Mouse (Mus musculus): ENCODE results near the gene Zc3h15. TPM values are rescaled to one million over a fixed set of nuclear protein-coding genes. Genes with fewer than 3 reads are reported as not detected.
"Not testable (repeated sequence)": the region's sequence is repeated elsewhere in the genome, so short reads cannot be mapped to it uniquely, and the experiment has no call there.

The Zc3h15 gene
- polyA plus RNA-seq, 1 experiment from 2014 or later: 164 TPM

GRCm38 (mm10) chr2:83652606-83653005, 8.4 kb downstream of the Zc3h15 start:
- Histone ChIP-seq H3K4me2 (no peak overlapping the region), H3K9me3 (no peaks in the 10 kb centered on the region), H3K36me3 (no peaks in the 10 kb centered on the region), H3K4me1 (replicated peaks) (peaks cover 8% of the 10 kb centered on the region), H3K9ac (no peak overlapping the region), H3K27ac (replicated peaks) (no peak overlapping the region), H3K4me3 (no peak overlapping the region), H3K27me3 (no peaks in the 10 kb centered on the region)
- ATAC-seq (ENCODE audit: low FRiP score, low read depth): no peak

- no peak overlapping the region for H3K27ac ChIP-seq (replicated peaks)
- no peaks in the 10 kb centered on the region for H3K9me3 ChIP-seq
- no peak overlapping the region for H3K4me3 ChIP-seq
- no peak overlapping the region for H3K4me2 ChIP-seq
- no peaks in the 10 kb centered on the region for H3K27me3 ChIP-seq
- H3K9ac ChIP-seq: no peak overlapping the region
- H3K36me3 ChIP-seq: peaks cover 24% of the 10 kb centered on the region
- no peaks in the 10 kb centered on the region for H3K4me1 ChIP-seq (replicated peaks)
- 91% methylated on average over 3 of the region's 3 CpGs for WGBS
- no peak for ATAC-seq (ENCODE audit: low FRiP score, low read depth)
These were observed 15.0 kb downstream of the Zc3h15 start for GRCm38 (mm10) chr2:83659279-83659678.

- Histone ChIP-seq H3K4me1 (replicated peaks) (no peaks in the 10 kb centered on the region), H3K27me3 (no peaks in the 10 kb centered on the region), H3K27ac (replicated peaks) (no peak overlapping the region), H3K9ac (no peak overlapping the region), H3K4me2 (no peak overlapping the region), H3K4me3 (no peak overlapping the region), H3K36me3 (peaks cover 24% of the 10 kb centered on the region), H3K9me3 (no peaks in the 10 kb centered on the region)
- 98% methylated on average over 1 of the region's 1 CpGs for WGBS
- no peak for ATAC-seq (ENCODE audit: low FRiP score, low read depth)
These were observed 15.9 kb downstream of the Zc3h15 start for GRCm38 (mm10) chr2:83660114-83660513.

- H3K36me3 ChIP-seq: peaks cover 24% of the 10 kb centered on the region
- H3K4me3 ChIP-seq: no peak overlapping the region
- H3K9me3 ChIP-seq: no peaks in the 10 kb centered on the region
- no peaks in the 10 kb centered on the region for H3K4me1 ChIP-seq (replicated peaks)
- H3K4me2 ChIP-seq: no peak overlapping the region
- ATAC-seq (ENCODE audit: low FRiP score, low read depth): no peak
- H3K9ac ChIP-seq: no peak overlapping the region
- H3K27me3 ChIP-seq: no peaks in the 10 kb centered on the region
- whole genome bisulfite sequencing: 96% methylated on average over 6 of the region's 6 CpGs
- no peak overlapping the region for H3K27ac ChIP-seq (replicated peaks)
These were observed 17.1 kb downstream of the Zc3h15 start for GRCm38 (mm10) chr2:83661351-83661750.

- H3K9ac ChIP-seq; H3K9me3 ChIP-seq; H3K4me2 ChIP-seq; H3K27me3 ChIP-seq; H3K4me1 ChIP-seq (replicated peaks); H3K27ac ChIP-seq (replicated peaks); ATAC-seq (ENCODE audit: low FRiP score, low read depth); H3K4me3 ChIP-seq: not testable (repeated sequence)
- peaks cover 24% of the 10 kb centered on the region for H3K36me3 ChIP-seq
- 98% methylated on average over 2 of the region's 2 CpGs for WGBS
These were observed 20.8 kb downstream of the Zc3h15 start for GRCm38 (mm10) chr2:83665051-83665450.

GRCm38 (mm10) chr2:83667430-83667829, 23.2 kb downstream of the Zc3h15 start:
- Histone ChIP-seq H3K9me3 (no peaks in the 10 kb centered on the region), H3K4me1 (replicated peaks) (no peaks in the 10 kb centered on the region), H3K9ac (no peak overlapping the region), H3K27ac (replicated peaks) (no peak overlapping the region), H3K27me3 (no peaks in the 10 kb centered on the region), H3K4me2 (no peak overlapping the region), H3K4me3 (no peak overlapping the region), H3K36me3 (peaks cover 16% of the 10 kb centered on the region)
- 92% methylated on average over 2 of the region's 2 CpGs for WGBS
- no peak for ATAC-seq (ENCODE audit: low FRiP score, low read depth)

- 93% methylated on average over 1 of the region's 1 CpGs for WGBS
- Histone ChIP-seq H3K27me3 (no peaks in the 10 kb centered on the region), H3K36me3 (peaks cover 16% of the 10 kb centered on the region), H3K4me2 (no peak overlapping the region), H3K9ac (no peak overlapping the region), H3K9me3 (no peaks in the 10 kb centered on the region), H3K4me3 (no peak overlapping the region), H3K27ac (replicated peaks) (no peak overlapping the region), H3K4me1 (replicated peaks) (no peaks in the 10 kb centered on the region)
- ATAC-seq (ENCODE audit: low FRiP score, low read depth): no peak
These were observed 23.8 kb downstream of the Zc3h15 start for GRCm38 (mm10) chr2:83668052-83668451.

GRCm38 (mm10) chr2:83669988-83670387, 25.8 kb downstream of the Zc3h15 start:
- Histone ChIP-seq H3K27ac (replicated peaks) (no peak overlapping the region), H3K36me3 (peaks cover 11% of the 10 kb centered on the region; the same call in 1 of the 2 replicates), H3K9ac (no peak overlapping the region), H3K4me2 (no peak overlapping the region), H3K27me3 (no peaks in the 10 kb centered on the region), H3K4me3 (no peak overlapping the region), H3K9me3 (no peaks in the 10 kb centered on the region), H3K4me1 (replicated peaks) (no peaks in the 10 kb centered on the region)
- WGBS: 86% methylated on average over 5 of the region's 5 CpGs
- no peak for ATAC-seq (ENCODE audit: low FRiP score, low read depth)

GRCm38 (mm10) chr2:83671843-83672242, 27.6 kb downstream of the Zc3h15 start:
- no peaks in the 10 kb centered on the region for H3K9me3 ChIP-seq
- no peak overlapping the region for H3K4me3 ChIP-seq
- H3K4me2 ChIP-seq: no peak overlapping the region
- 94% methylated on average over 2 of the region's 2 CpGs for WGBS
- no peaks in the 10 kb centered on the region for H3K27me3 ChIP-seq
- no peaks in the 10 kb centered on the region for H3K4me1 ChIP-seq (replicated peaks)
- peaks cover 11% of the 10 kb centered on the region; the same call in 1 of the 2 replicates for H3K36me3 ChIP-seq
- H3K9ac ChIP-seq: no peak overlapping the region
- no peak for ATAC-seq (ENCODE audit: low FRiP score, low read depth)
- no peak overlapping the region for H3K27ac ChIP-seq (replicated peaks)

- H3K27me3 ChIP-seq: no peaks in the 10 kb centered on the region
- H3K4me2 ChIP-seq: no peak overlapping the region
- H3K4me1 ChIP-seq (replicated peaks): no peaks in the 10 kb centered on the region
- no peak for ATAC-seq (ENCODE audit: low FRiP score, low read depth)
- 75% methylated on average over 7 of the region's 7 CpGs for WGBS
- no peak overlapping the region for H3K4me3 ChIP-seq
- no peak overlapping the region for H3K9ac ChIP-seq
- H3K36me3 ChIP-seq: peaks cover 11% of the 10 kb centered on the region; the same call in 1 of the 2 replicates
- no peak overlapping the region for H3K27ac ChIP-seq (replicated peaks)
- H3K9me3 ChIP-seq: no peaks in the 10 kb centered on the region
These were observed 28.8 kb downstream of the Zc3h15 start for GRCm38 (mm10) chr2:83673067-83673466.

- ATAC-seq (ENCODE audit: low FRiP score, low read depth): no peak
- H3K9me3 ChIP-seq: no peaks in the 10 kb centered on the region
- H3K36me3 ChIP-seq: peaks cover 11% of the 10 kb centered on the region; the same call in 1 of the 2 replicates
- H3K4me3 ChIP-seq: no peak overlapping the region
- H3K4me2 ChIP-seq: no peak overlapping the region
- no peak overlapping the region for H3K9ac ChIP-seq
- H3K27me3 ChIP-seq: no peaks in the 10 kb centered on the region
- no peak overlapping the region for H3K27ac ChIP-seq (replicated peaks)
- 95% methylated on average over 2 of the region's 2 CpGs for WGBS
- H3K4me1 ChIP-seq (replicated peaks): no peaks in the 10 kb centered on the region
These were observed 29.6 kb downstream of the Zc3h15 start for GRCm38 (mm10) chr2:83673843-83674242.

GRCm38 (mm10) chr2:83674421-83674820, 30.2 kb downstream of the Zc3h15 start:
- WGBS: 62% methylated on average over 7 of the region's 7 CpGs
- no peak overlapping the region for H3K27ac ChIP-seq (replicated peaks)
- ATAC-seq (ENCODE audit: low FRiP score, low read depth): 0 out of 2 replicates have a peak, but pooled peaks have one; percentile 42
- no peaks in the 10 kb centered on the region for H3K4me1 ChIP-seq (replicated peaks)
- H3K27me3 ChIP-seq: no peaks in the 10 kb centered on the region
- H3K9me3 ChIP-seq: no peaks in the 10 kb centered on the region
- peaks cover 11% of the 10 kb centered on the region; the same call in 1 of the 2 replicates for H3K36me3 ChIP-seq
- H3K4me2 ChIP-seq: no peak overlapping the region
- no peak overlapping the region for H3K4me3 ChIP-seq
- H3K9ac ChIP-seq: no peak overlapping the region

- no peak overlapping the region for H3K4me3 ChIP-seq
- no peaks in the 10 kb centered on the region for H3K4me1 ChIP-seq (replicated peaks)
- H3K9me3 ChIP-seq: no peaks in the 10 kb centered on the region
- H3K27me3 ChIP-seq: no peaks in the 10 kb centered on the region
- no peak overlapping the region for H3K27ac ChIP-seq (replicated peaks)
- peaks cover 11% of the 10 kb centered on the region; the same call in 1 of the 2 replicates for H3K36me3 ChIP-seq
- ATAC-seq (ENCODE audit: low FRiP score, low read depth): 0 out of 2 replicates have a peak, but pooled peaks have one; percentile 19
- no peak overlapping the region for H3K4me2 ChIP-seq
- 77% methylated on average over 9 of the region's 9 CpGs for WGBS
- H3K9ac ChIP-seq: no peak overlapping the region
These were observed 30.7 kb downstream of the Zc3h15 start for GRCm38 (mm10) chr2:83674896-83675295.

Data from hindbrain, embryonic 15.5 days (tissue).